Mouse (Mus musculus): Measurements from ENCODE around the gene Adcy3. TPM values are rescaled to one million over a fixed set of nuclear protein-coding genes. Genes with fewer than 3 reads are reported as not detected.

Adcy3 gene
- polyA plus RNA-seq (2012; rRNA removed): 9.0 and 9.6 TPM in 2 replicates

DNA sequence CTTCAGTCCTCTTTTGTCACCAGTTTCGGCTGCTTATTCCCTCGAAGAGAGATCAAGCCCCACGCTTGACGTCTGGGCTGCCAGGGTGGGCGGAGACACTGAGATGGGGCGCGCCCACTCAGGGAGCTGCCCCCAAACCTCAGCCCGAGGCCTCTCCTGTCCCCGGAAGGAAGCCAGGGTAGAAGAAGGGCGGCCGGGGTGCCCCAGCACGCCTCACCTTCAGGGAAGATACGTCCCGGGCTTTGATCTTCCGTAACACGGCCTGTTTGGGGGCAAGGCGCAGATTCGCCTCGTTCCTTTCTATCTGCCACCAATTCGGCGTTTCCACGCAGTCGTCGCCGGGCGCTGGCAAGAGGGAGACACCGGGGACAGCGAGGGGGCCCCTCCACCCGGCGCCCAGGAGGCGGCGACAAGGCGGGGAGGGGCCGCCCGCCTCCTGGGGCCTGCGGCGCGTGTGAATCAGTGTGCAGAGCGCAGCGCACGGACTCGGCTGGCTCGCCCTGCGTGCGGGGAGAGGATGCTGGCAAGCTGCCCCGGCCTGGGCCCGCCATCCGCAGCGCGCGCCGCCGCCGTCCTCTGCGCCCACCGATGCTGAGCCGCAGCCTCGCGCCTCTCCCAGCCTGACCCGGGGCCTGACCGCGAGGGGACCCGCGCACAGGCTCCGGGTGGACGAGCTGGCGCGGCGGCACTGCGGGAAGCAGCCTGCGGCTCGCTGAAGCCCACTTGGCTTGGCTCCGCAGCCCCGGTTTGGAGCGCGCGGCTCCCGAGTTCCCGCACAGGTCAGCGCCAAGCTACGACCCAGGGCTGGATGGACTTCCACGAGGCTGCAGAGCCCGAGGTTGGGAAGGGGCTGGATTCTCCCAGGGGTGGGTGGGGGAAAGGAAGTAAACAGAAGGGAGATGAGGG, at the start of gene Adcy3:
TSS of gene Adcy3 (plus strand) at position 163 of the 906 bp plus-strand sequence.
- Histone ChIP-seq H3K27ac (ENCODE audit: insufficient read depth, low read length) (peak within 1 kb of the TSS; percentile 66; the same call in 1 of the 2 replicates), H3K4me3 (ENCODE audit: extremely low read depth, insufficient read depth, insufficient read length) (peak within 1 kb of the TSS; percentile 64), H3K27me3 (ENCODE audit: control insufficient read depth, insufficient read depth, low read length) (no peaks in the 10 kb centered on the region), H3K4me1 (ENCODE audit: control insufficient read depth, insufficient read depth, insufficient read length) (peaks cover 11% of the 10 kb centered on the region), H3K36me3 (ENCODE audit: control insufficient read depth, insufficient read depth, low read length) (no peaks in the 10 kb centered on the region)
- TF ChIP-seq POLR2A (IDR thresholded peaks at IDR 0.05; ENCODE audit: low read depth, low read length): no peak
- TF ChIP-seq CTCF (IDR thresholded peaks at IDR 0.05; ENCODE audit: extremely low read depth, insufficient read depth, insufficient read length, insufficient replicate concordance): no peak
- WGBS: under 1% methylated on average over 83 of the region's 83 CpGs
- DNase-seq (ENCODE audit: low read depth in 1 of 2, low spot score in 2 of 2): peak; percentile 55 to 62

DNA sequence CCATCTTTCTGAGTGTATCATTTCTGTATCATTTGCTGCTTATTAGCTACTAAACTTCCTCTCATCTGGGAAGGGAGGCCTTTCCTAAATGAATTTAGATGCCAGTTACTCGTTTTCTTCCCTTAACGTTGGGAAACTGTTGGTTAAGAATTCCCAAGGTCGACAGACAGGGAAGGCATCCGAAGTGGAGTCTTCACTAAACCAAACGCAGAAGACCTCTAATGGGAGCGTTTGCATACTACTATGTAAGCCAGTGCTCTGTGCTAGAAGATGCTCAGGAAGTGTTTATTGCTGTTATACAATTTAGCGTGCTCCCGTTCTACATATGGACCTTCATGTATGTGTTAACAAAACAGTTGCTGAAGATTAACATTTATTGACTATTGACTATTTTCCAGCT, 49.5 kb upstream of the Adcy3 start:
- Histone ChIP-seq H3K4me1 (ENCODE audit: control insufficient read depth, insufficient read depth, insufficient read length) (peaks cover 2% of the 10 kb centered on the region), H3K27me3 (ENCODE audit: control insufficient read depth, insufficient read depth, low read length) (no peaks in the 10 kb centered on the region), H3K4me3 (ENCODE audit: extremely low read depth, insufficient read depth, insufficient read length) (no peak overlapping the region), H3K27ac (ENCODE audit: insufficient read depth, low read length) (no peak overlapping the region), H3K36me3 (ENCODE audit: control insufficient read depth, insufficient read depth, low read length) (peaks cover 7% of the 10 kb centered on the region)
- TF ChIP-seq CTCF (IDR thresholded peaks at IDR 0.05; ENCODE audit: extremely low read depth, insufficient read depth, insufficient read length, insufficient replicate concordance) (no peak), POLR2A (IDR thresholded peaks at IDR 0.05; ENCODE audit: low read depth, low read length) (no peak)
- 75% methylated on average over 8 of the region's 8 CpGs for WGBS
- DNase-seq (ENCODE audit: low read depth in 1 of 2, low spot score in 2 of 2): no peak

DNA sequence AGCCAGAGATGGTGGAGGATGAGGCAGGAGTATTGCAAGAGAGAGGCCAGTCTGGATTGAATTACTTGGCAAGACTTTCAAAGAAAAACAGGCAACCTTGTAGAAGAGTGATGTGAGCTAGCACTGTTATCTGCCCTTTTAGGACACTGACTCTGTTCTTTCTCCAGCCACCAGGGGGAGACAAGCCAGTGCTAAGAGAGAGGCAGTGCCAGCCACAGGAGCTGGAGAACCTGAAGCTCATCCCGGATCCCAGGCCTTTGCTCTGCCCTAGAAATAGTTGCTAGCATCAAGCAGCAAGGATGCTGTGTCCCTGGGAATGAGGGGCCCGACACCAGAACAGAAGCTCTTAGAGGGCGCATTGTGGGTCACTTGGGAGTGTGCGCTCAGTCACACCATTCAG, 25.5 kb upstream of the Adcy3 start:
- H3K27ac ChIP-seq (ENCODE audit: insufficient read depth, low read length): no peak overlapping the region
- WGBS: 83% methylated on average over 4 of the region's 4 CpGs
- no peak overlapping the region for H3K4me3 ChIP-seq (ENCODE audit: extremely low read depth, insufficient read depth, insufficient read length)
- no peaks in the 10 kb centered on the region for H3K4me1 ChIP-seq (ENCODE audit: control insufficient read depth, insufficient read depth, insufficient read length)
- TF ChIP-seq CTCF (IDR thresholded peaks at IDR 0.05; ENCODE audit: extremely low read depth, insufficient read depth, insufficient read length, insufficient replicate concordance): peak; percentile 60; the same call in 1 of the 2 replicates
- no peak for TF ChIP-seq POLR2A (IDR thresholded peaks at IDR 0.05; ENCODE audit: low read depth, low read length)
- no peaks in the 10 kb centered on the region for H3K27me3 ChIP-seq (ENCODE audit: control insufficient read depth, insufficient read depth, low read length)
- peak; percentile 7 to 52 for DNase-seq (ENCODE audit: low read depth in 1 of 2, low spot score in 2 of 2)
- H3K36me3 ChIP-seq (ENCODE audit: control insufficient read depth, insufficient read depth, low read length): peaks cover 13% of the 10 kb centered on the region

DNA sequence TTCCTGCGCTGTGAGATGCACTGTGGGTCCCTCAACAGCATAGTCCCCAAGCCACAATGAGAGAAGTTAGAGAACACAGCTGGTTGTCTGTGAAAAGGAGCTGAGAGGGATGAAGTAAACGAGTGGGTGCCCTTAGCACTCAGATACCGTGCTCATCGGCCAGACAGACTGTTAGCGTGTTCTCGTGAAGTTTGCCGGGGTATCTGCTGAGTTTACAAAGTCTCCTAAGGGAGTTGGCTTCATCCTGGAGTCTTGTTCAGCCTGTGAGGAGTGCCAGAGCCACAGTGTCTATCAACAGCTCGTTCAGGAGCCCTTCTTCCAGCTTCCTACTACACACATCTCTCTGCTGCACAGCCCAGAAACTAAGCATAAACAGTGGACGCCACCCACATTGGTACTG, 16.8 kb upstream of the Adcy3 start:
- WGBS: 91% methylated on average over 9 of the region's 9 CpGs
- TF ChIP-seq POLR2A (IDR thresholded peaks at IDR 0.05; ENCODE audit: low read depth, low read length) (no peak), CTCF (IDR thresholded peaks at IDR 0.05; ENCODE audit: extremely low read depth, insufficient read depth, insufficient read length, insufficient replicate concordance) (no peak)
- DNase-seq (ENCODE audit: low read depth in 1 of 2, low spot score in 2 of 2): no peak
- H3K27me3 ChIP-seq (ENCODE audit: control insufficient read depth, insufficient read depth, low read length): no peaks in the 10 kb centered on the region
- H3K4me3 ChIP-seq (ENCODE audit: extremely low read depth, insufficient read depth, insufficient read length): no peak overlapping the region
- H3K36me3 ChIP-seq (ENCODE audit: control insufficient read depth, insufficient read depth, low read length): no peaks in the 10 kb centered on the region
- H3K4me1 ChIP-seq (ENCODE audit: control insufficient read depth, insufficient read depth, insufficient read length): no peaks in the 10 kb centered on the region
- H3K27ac ChIP-seq (ENCODE audit: insufficient read depth, low read length): no peak overlapping the region

DNA sequence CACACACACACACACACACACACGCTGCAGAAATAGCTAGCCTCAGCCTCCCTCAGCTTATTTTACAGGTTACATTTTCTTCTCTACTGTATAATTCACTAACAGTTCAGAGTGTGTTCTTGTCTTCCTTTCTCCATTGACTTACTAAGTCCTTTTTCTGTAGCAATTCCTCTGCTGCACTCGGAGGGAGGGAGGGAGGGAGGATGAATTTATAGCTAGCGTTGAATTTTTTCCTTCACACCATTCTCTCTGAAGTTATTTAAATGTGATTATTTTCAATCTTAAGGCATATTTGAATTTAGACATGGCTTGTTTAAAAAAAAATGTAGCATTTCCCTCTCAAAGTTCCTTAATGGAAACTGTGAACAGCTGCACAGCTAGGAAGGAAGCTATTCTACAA, 15.8 kb upstream of the Adcy3 start:
- WGBS: 86% methylated on average over 3 of the region's 3 CpGs
- no peak for DNase-seq (ENCODE audit: low read depth in 1 of 2, low spot score in 2 of 2)
- no peak overlapping the region for H3K4me3 ChIP-seq (ENCODE audit: extremely low read depth, insufficient read depth, insufficient read length)
- TF ChIP-seq CTCF (IDR thresholded peaks at IDR 0.05; ENCODE audit: extremely low read depth, insufficient read depth, insufficient read length, insufficient replicate concordance) (no peak), POLR2A (IDR thresholded peaks at IDR 0.05; ENCODE audit: low read depth, low read length) (no peak)
- H3K4me1 ChIP-seq (ENCODE audit: control insufficient read depth, insufficient read depth, insufficient read length): no peaks in the 10 kb centered on the region
- no peak overlapping the region for H3K27ac ChIP-seq (ENCODE audit: insufficient read depth, low read length)
- no peaks in the 10 kb centered on the region for H3K27me3 ChIP-seq (ENCODE audit: control insufficient read depth, insufficient read depth, low read length)
- no peaks in the 10 kb centered on the region for H3K36me3 ChIP-seq (ENCODE audit: control insufficient read depth, insufficient read depth, low read length)

DNA sequence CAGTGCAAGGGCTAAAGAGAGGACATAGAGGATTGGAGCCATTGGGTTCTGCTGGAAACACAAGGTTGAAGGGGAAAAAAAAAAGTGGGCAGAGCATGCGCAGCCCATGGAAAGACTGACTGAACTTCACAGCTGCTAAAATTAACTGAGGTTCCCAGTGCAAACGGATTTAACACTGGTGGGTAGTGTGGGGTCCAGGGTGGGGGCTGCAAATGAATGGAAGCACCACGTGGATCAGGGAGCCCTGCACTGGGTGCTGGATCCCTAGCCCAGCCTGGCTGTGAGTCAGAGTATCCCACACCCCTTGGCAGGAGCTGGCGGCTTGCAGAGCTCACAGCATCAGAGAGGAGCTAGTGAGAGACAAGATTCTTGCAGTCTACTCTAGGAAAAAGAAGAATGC, 15.3 kb upstream of the Adcy3 start:
- no peak for DNase-seq (ENCODE audit: low read depth in 1 of 2, low spot score in 2 of 2)
- TF ChIP-seq CTCF (IDR thresholded peaks at IDR 0.05; ENCODE audit: extremely low read depth, insufficient read depth, insufficient read length, insufficient replicate concordance) (no peak), POLR2A (IDR thresholded peaks at IDR 0.05; ENCODE audit: low read depth, low read length) (no peak)
- H3K36me3 ChIP-seq (ENCODE audit: control insufficient read depth, insufficient read depth, low read length): no peaks in the 10 kb centered on the region
- no peaks in the 10 kb centered on the region for H3K4me1 ChIP-seq (ENCODE audit: control insufficient read depth, insufficient read depth, insufficient read length)
- 76% methylated on average over 4 of the region's 4 CpGs for WGBS
- no peaks in the 10 kb centered on the region for H3K27me3 ChIP-seq (ENCODE audit: control insufficient read depth, insufficient read depth, low read length)
- H3K27ac ChIP-seq (ENCODE audit: insufficient read depth, low read length): no peak overlapping the region
- no peak overlapping the region for H3K4me3 ChIP-seq (ENCODE audit: extremely low read depth, insufficient read depth, insufficient read length)

DNA sequence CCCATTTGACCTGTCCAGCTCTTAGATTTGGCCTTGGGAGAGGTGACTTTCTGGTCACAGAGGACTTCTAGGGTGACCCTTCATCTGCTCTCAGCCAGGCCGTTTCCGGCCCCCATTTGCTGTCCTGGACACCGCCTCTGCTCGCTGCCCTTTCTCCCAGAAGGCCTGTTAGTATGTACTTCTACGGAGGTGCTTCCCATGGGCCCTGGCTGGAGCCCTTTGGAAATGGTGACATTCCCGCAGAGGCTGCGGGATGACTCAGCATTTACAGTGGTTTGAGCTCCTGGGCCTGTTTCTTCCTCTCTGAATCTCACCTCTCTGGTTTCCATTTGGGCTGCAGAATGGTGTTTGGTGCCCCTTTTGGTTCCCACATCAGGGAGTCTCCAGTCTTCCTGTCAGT, 5.6 kb upstream of the Adcy3 start:
- Histone ChIP-seq H3K4me1 (ENCODE audit: control insufficient read depth, insufficient read depth, insufficient read length) (no peaks in the 10 kb centered on the region), H3K27me3 (ENCODE audit: control insufficient read depth, insufficient read depth, low read length) (no peaks in the 10 kb centered on the region), H3K4me3 (ENCODE audit: extremely low read depth, insufficient read depth, insufficient read length) (no peak overlapping the region), H3K27ac (ENCODE audit: insufficient read depth, low read length) (no peak overlapping the region), H3K36me3 (ENCODE audit: control insufficient read depth, insufficient read depth, low read length) (no peaks in the 10 kb centered on the region)
- no peak for DNase-seq (ENCODE audit: low read depth in 1 of 2, low spot score in 2 of 2)
- 83% methylated on average over 7 of the region's 7 CpGs for WGBS
- no peak for TF ChIP-seq POLR2A (IDR thresholded peaks at IDR 0.05; ENCODE audit: low read depth, low read length)
- no peak for TF ChIP-seq CTCF (IDR thresholded peaks at IDR 0.05; ENCODE audit: extremely low read depth, insufficient read depth, insufficient read length, insufficient replicate concordance)
